Mouse (Mus musculus) stomach, embryonic 14.5 days (tissue): ENCODE results near the gene Zfp189. TPM values are rescaled to one million over a fixed set of nuclear protein-coding genes. Genes with fewer than 3 reads are reported as not detected.

Source experiments
- ATAC-seq: fragments of 200-750 bp; cut with Nextera tagmentation; 2 replicates; pipeline ENCODE4 v1.8.0; 2017; ENCODE audit warnings: low read depth, moderate TSS enrichment; ENCODE audit not compliant: insufficient number of reproducible peaks, insufficient read depth, low FRiP score
- H3K27ac ChIP-seq: fragments of 300-500 bp; sonication (generic); 2 replicates; pipeline ENCODE4 v1.5.1; 2014; ENCODE audit warnings: mild to moderate bottlenecking, low read length, moderate library complexity, mixed read lengths
- H3K27me3 ChIP-seq: fragments of 300-500 bp; sonication (generic); 2 replicates; pipeline ENCODE4 v1.6.1; 2014; ENCODE audit warnings: low read length, control low read depth, mixed read lengths; ENCODE audit not compliant: control insufficient read depth, insufficient read depth
- H3K36me3 ChIP-seq: fragments of 300-500 bp; sonication (generic); 2 replicates; pipeline ENCODE4 v1.6.1; 2014; ENCODE audit warnings: mild to moderate bottlenecking, control low read depth, low read length, moderate library complexity, mixed read lengths; ENCODE audit not compliant: control insufficient read depth, insufficient read depth
- H3K4me1 ChIP-seq: fragments of 300-500 bp; sonication (generic); 2 replicates; pipeline ENCODE4 v1.6.1; 2014; ENCODE audit warnings: low read length, control low read depth, mixed read lengths; ENCODE audit not compliant: control insufficient read depth, insufficient read depth
- H3K4me2 ChIP-seq: fragments of 300-500 bp; sonication (generic); replicated peaks from 2 replicates; pipeline ENCODE4 v1.6.1; 2014; ENCODE audit warnings: low read depth, low read length, control low read depth
- H3K4me3 ChIP-seq: fragments of 300-500 bp; sonication (generic); 2 replicates; pipeline ENCODE4 v1.5.1; 2014; ENCODE audit warnings: low read depth, low read length, control low read depth
- H3K9ac ChIP-seq: fragments of 300-500 bp; sonication (generic); replicated peaks from 2 replicates; pipeline ENCODE4 v1.6.1; 2014; ENCODE audit warnings: low read depth, mild to moderate bottlenecking, control low read depth, low read length, moderate library complexity, mixed read lengths
- H3K9me3 ChIP-seq: fragments of 300-500 bp; sonication (generic); 2 replicates; pipeline ENCODE4 v1.6.1; 2016; ENCODE audit warnings: low read depth, low read length, control low read depth; ENCODE audit not compliant: control insufficient read depth
- WGBS: fragments of 180-500 bp; shearing (Covaris S2); extraction: QIAGEN DNeasy Blood & Tissue Kit; methylation state at CpG from one replicate; pipeline ENCODE4 v1.1.7; 2014; 5-methylcytosine and 5-hydroxymethylcytosine counted together
- polyA plus RNA-seq: library from polyadenylated mRNA; unstranded; fragments of >200 nt; fragmentation: Nextera tagmentation; extraction: Ambion mirVana; gene quantifications from 2 replicates; pipeline ENCODE4 v1.2.1, GENCODE M21; 2014

Gene Zfp189
- polyA plus RNA-seq, 1 experiment from 2014 or later = 7.1 TPM

GRCm38 (mm10) chr4:49546873-49547543 lies 26.0 kb downstream of the Zfp189 start:
- Histone ChIP-seq H3K27ac (no peak overlapping the region), H3K4me3 (no peak overlapping the region), H3K4me2 (no peak overlapping the region), H3K36me3 (no peaks in the 10 kb centered on the region), H3K9ac (no peak overlapping the region), H3K4me1 (no peaks in the 10 kb centered on the region), H3K9me3 (no peaks in the 10 kb centered on the region), H3K27me3 (no peaks in the 10 kb centered on the region)
- 71% methylated on average over 6 of the region's 6 CpGs for WGBS
- no peak for ATAC-seq

DNA sequence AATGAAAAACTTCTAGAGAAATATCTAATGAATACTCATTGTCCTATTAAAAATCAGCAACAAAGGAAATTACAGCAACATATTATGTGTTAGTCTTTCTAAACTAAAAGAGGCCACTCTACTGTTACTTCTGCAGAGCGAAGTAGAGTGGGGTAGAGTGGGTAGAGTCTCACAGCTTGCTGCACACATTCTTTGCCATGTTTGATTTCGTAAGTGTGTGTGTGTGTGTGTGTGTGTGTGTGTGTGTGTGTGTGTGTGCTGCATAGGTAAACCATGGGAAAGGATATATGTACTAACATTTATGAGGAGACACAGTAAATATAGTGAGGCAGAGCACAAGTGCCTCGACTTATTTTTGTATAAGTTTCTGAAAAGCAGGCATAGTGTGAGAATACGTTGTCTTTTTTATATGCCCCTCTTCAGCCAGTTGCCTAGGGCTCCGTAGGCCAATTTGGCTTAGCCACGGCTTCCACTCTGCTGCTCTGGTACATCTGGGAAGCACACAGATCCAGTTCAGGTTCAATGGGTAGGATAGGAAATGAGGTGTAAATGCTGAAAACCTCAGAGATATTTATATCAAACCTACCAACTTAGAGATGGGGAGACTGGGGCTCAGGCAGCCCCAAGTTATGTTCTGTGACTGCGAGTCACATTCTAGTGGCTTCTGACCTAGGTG lies 26.7 kb downstream of the Zfp189 start:
- Histone ChIP-seq H3K9ac (no peak overlapping the region), H3K4me3 (no peak overlapping the region), H3K27me3 (no peaks in the 10 kb centered on the region), H3K27ac (no peak overlapping the region), H3K9me3 (no peaks in the 10 kb centered on the region), H3K4me1 (no peaks in the 10 kb centered on the region), H3K4me2 (no peak overlapping the region), H3K36me3 (no peaks in the 10 kb centered on the region)
- WGBS = 89% methylated on average over 7 of the region's 7 CpGs
- no peak for ATAC-seq

- H3K27me3 ChIP-seq = no peaks in the 10 kb centered on the region
- no peak within 1 kb of the TSS for H3K4me2 ChIP-seq
- ATAC-seq = no peak
- no peaks in the 10 kb centered on the region for H3K36me3 ChIP-seq
- WGBS = 30% methylated on average over 3 of the region's 3 CpGs
- H3K9me3 ChIP-seq = no peaks in the 10 kb centered on the region
- H3K4me3 ChIP-seq = no peak within 1 kb of the TSS
- no peaks in the 10 kb centered on the region for H3K4me1 ChIP-seq
- H3K9ac ChIP-seq = no peak within 1 kb of the TSS
- H3K27ac ChIP-seq = no peak within 1 kb of the TSS
Observed at GRCm38 (mm10) chr4:49549383-49549782, 28.4 kb downstream of the Zfp189 start, which contains the start of gene Aldob. Gene Aldob (minus strand): TSS chr4:49549546.

GRCm38 (mm10) chr4:49553380-49553779 lies 32.4 kb downstream of the Zfp189 start:
- Histone ChIP-seq H3K27me3 (no peaks in the 10 kb centered on the region), H3K9ac (no peak overlapping the region), H3K36me3 (no peaks in the 10 kb centered on the region), H3K4me3 (no peak overlapping the region), H3K4me1 (no peaks in the 10 kb centered on the region), H3K4me2 (no peak overlapping the region), H3K27ac (no peak overlapping the region), H3K9me3 (no peaks in the 10 kb centered on the region)
- ATAC-seq = no peak
- 69% methylated on average over 5 of the region's 5 CpGs for WGBS

DNA sequence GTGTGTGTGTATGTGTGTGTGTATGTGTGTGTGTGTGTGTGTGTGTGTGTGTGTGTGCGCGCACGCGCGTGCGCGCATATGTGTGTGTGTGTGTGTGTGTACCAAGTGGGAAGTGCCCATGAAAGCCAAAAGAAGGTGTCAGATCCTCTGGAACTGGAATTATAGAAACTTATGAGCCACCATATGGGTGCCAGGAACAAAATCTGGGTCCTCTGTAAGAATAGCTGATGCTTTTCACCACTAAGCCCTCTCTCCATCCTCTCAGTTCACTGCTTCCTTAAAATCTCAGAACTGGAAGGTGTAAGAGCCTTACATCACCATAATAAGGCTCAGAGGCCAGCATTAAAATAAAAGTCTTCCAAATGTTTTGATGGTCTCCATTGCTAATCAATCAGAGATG lies 36.4 kb downstream of the Zfp189 start:
- 100% methylated on average over 7 of the region's 7 CpGs for WGBS
- H3K4me2 ChIP-seq = no peak overlapping the region
- H3K9me3 ChIP-seq = no peaks in the 10 kb centered on the region
- H3K36me3 ChIP-seq = no peaks in the 10 kb centered on the region
- H3K4me1 ChIP-seq = no peaks in the 10 kb centered on the region
- no peaks in the 10 kb centered on the region for H3K27me3 ChIP-seq
- H3K9ac ChIP-seq = no peak overlapping the region
- no peak overlapping the region for H3K4me3 ChIP-seq
- no peak for ATAC-seq
- H3K27ac ChIP-seq = no peak overlapping the region

GRCm38 (mm10) chr4:49558181-49558580 lies 37.2 kb downstream of the Zfp189 start:
- Histone ChIP-seq H3K36me3 (no peaks in the 10 kb centered on the region), H3K4me3 (no peak overlapping the region), H3K4me1 (no peaks in the 10 kb centered on the region), H3K27ac (no peak overlapping the region), H3K4me2 (no peak overlapping the region), H3K27me3 (no peaks in the 10 kb centered on the region), H3K9me3 (no peaks in the 10 kb centered on the region), H3K9ac (no peak overlapping the region)
- no peak for ATAC-seq
- WGBS = 51% methylated on average over 2 of the region's 2 CpGs

DNA sequence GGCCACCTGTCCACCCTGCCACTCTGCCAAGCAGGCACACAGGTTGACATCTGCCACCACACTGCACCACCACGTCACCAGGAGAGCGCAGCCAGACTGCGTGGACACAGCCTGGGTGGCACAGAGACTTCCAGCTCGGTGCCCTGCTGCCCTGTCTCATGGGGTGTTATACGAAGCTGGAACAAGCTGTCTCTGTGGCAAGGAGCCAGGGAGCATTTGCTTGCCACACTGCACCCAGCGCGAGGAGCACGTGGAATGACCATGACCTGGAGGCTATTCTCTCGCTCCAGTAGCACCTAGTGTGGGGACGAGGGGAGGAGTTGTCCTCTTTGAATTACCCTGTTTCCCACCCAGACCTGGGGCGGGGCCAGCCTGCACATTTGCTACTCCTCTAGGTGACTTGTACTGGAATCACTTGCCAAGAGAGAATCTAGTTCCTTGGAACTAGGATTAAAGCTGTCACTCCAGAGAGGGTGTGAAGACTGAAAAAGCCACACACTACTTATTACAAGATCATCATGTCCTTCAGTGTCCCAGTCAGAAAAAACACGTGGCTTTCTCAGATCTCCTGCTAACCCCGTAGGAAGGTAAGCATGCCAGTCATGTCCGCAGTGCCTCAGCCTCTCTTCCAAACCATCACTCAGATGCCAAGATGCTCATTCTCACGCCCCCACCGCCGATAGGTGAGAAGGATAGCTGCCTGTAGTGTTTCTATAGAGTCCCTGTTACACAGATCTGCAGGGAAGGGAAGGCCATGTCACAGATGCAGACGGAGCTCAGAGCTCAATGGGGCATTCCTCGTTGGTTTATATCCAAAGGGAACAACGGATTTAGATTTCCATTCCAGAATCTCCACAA lies 39.2 kb downstream of the Zfp189 start:
- H3K4me3 ChIP-seq = no peak overlapping the region
- H3K27ac ChIP-seq = no peak overlapping the region
- H3K27me3 ChIP-seq = no peaks in the 10 kb centered on the region
- ATAC-seq = no peak
- no peaks in the 10 kb centered on the region for H3K36me3 ChIP-seq
- H3K9ac ChIP-seq = no peak overlapping the region
- H3K4me1 ChIP-seq = no peaks in the 10 kb centered on the region
- no peak overlapping the region for H3K4me2 ChIP-seq
- WGBS = 70% methylated on average over 20 of the region's 20 CpGs
- no peaks in the 10 kb centered on the region for H3K9me3 ChIP-seq

DNA sequence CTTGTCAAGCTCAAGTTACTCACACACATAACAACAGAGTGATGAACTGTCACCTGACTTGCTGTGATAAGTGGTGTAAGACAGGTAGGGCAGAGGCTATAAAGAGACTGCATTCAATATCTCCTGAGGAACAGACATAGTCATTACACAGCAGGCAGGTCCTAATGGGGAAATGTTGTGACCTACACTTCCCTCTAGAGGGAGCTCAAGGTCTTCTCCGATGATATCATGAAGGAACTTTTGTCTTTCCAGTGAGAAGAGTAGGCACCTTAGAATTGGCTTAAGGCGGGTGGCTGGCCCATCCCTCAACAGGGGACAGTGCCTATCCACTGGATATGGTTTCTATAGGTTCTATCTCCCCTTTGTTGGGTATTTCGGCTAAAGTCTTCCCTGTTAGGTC lies 46.6 kb downstream of the Zfp189 start:
- Histone ChIP-seq H3K4me1 (no peaks in the 10 kb centered on the region), H3K36me3 (no peaks in the 10 kb centered on the region), H3K4me2 (no peak overlapping the region), H3K9ac (no peak overlapping the region), H3K4me3 (no peak overlapping the region), H3K27me3 (no peaks in the 10 kb centered on the region), H3K27ac (no peak overlapping the region), H3K9me3 (no peaks in the 10 kb centered on the region)
- ATAC-seq = peak; percentile 63; the same call in 1 of the 2 replicates
- WGBS = 17% methylated on average over 3 of the region's 3 CpGs
